Mouse (Mus musculus) lung, postnatal 0 days (tissue): ENCODE results near the gene Fam222a.

ENCODE experiments used
- CTCF ChIP-seq: IDR thresholded peaks from 2 replicates; pipeline ENCODE4 v1.5.1; 2016; ENCODE audit warnings: antibody characterized with exemption, mild to moderate bottlenecking
- EP300 ChIP-seq: IDR thresholded peaks from 2 replicates; pipeline ENCODE4 v1.6.1; 2016; ENCODE audit warnings: antibody characterized with exemption, mild to moderate bottlenecking, control low read depth

- TF ChIP-seq EP300 (no peak), CTCF (no peak)
These were observed 21.6 kb downstream of the Fam222a start for GRCm38 (mm10) chr5:114589454-114589853.
